Mouse (Mus musculus) forebrain, embryonic 12.5 days (tissue): ENCODE results near the gene Klk1b11. TPM values are rescaled to one million over a fixed set of nuclear protein-coding genes. Genes with fewer than 3 reads are reported as not detected.

Source experiments
- polyA plus RNA-seq: library from polyadenylated mRNA; unstranded; fragments of >200 nt; fragmentation: Nextera tagmentation; extraction: Ambion mirVana; gene quantifications from 2 replicates; pipeline ENCODE4 v1.2.1, GENCODE M21; 2016

Klk1b11 gene
- polyA plus RNA-seq, 1 experiment from 2014 or later = not detected

Other genes starting within 250 kb of the Klk1b11 start
- gene Klk12, start 227.0 kb upstream of the Klk1b11 start, polyA plus RNA-seq = not detected in 2 replicates
- not detected in 2 replicates for gene Klk11, start 221.3 kb upstream of the Klk1b11 start, polyA plus RNA-seq
- 0.28 TPM in 1 of 2 replicates, not detected in the other for gene Klk10, start 214.8 kb upstream of the Klk1b11 start, polyA plus RNA-seq
- not detected in 2 replicates for gene Klk9, start 204.0 kb upstream of the Klk1b11 start, polyA plus RNA-seq
- gene Klk8, start 198.3 kb upstream of the Klk1b11 start, polyA plus RNA-seq = 5.0 and 5.3 TPM in 2 replicates
- not detected in 2 replicates for gene Klk7, start 184.6 kb upstream of the Klk1b11 start, polyA plus RNA-seq
- gene Klk6, start 171.4 kb upstream of the Klk1b11 start, polyA plus RNA-seq = not detected in 2 replicates
- 0.41 TPM in 1 of 2 replicates, not detected in the other for gene Klk5, start 153.9 kb upstream of the Klk1b11 start, polyA plus RNA-seq
- not detected in 2 replicates for gene Klk4, start 114.7 kb upstream of the Klk1b11 start, polyA plus RNA-seq
- not detected in 2 replicates for gene Klk15, start 62.1 kb upstream of the Klk1b11 start, polyA plus RNA-seq
- not detected in 2 replicates for gene Klk1b8, start 45.2 kb upstream of the Klk1b11 start, polyA plus RNA-seq
- not detected in 2 replicates for gene Klk1b1, start 29.1 kb upstream of the Klk1b11 start, polyA plus RNA-seq
- gene Klk1b9, start 19.8 kb upstream of the Klk1b11 start, polyA plus RNA-seq = not detected in 2 replicates
- not detected in 2 replicates for gene Klk1b26, start 16.3 kb downstream of the Klk1b11 start, polyA plus RNA-seq
- gene Klk1b27, start 56.4 kb downstream of the Klk1b11 start, polyA plus RNA-seq = not detected in 2 replicates
- not detected in 2 replicates for gene Klk1b21, start 106.5 kb downstream of the Klk1b11 start, polyA plus RNA-seq
- not detected in 2 replicates for gene Klk1b22, start 116.8 kb downstream of the Klk1b11 start, polyA plus RNA-seq
- not detected in 2 replicates for gene Klk1b16, start 140.9 kb downstream of the Klk1b11 start, polyA plus RNA-seq
- not detected in 2 replicates for gene Klk1b24, start 192.4 kb downstream of the Klk1b11 start, polyA plus RNA-seq
- not detected in 2 replicates for gene Klk1b3, start 202.3 kb downstream of the Klk1b11 start, polyA plus RNA-seq
- gene Klk1b4, start 211.6 kb downstream of the Klk1b11 start, polyA plus RNA-seq = not detected in 2 replicates
- not detected in 2 replicates for gene Klk1b5, start 220.1 kb downstream of the Klk1b11 start, polyA plus RNA-seq
- gene Klk1, start 229.5 kb downstream of the Klk1b11 start, polyA plus RNA-seq = not detected in 2 replicates
- gene Gm36864, start 240.3 kb downstream of the Klk1b11 start, polyA plus RNA-seq = not detected in 2 replicates